Mouse (Mus musculus): ENCODE measurements around the gene Ndc1. TPM values are rescaled to one million over a fixed set of nuclear protein-coding genes. Genes with fewer than 3 reads are reported as not detected.
"Not testable (repeated sequence)": the region's sequence is repeated elsewhere in the genome, so short reads cannot be mapped to it uniquely, and the experiment has no call there.

The Ndc1 gene
- polyA plus RNA-seq, 1 experiment from 2014 or later = 38.8 TPM

DNA sequence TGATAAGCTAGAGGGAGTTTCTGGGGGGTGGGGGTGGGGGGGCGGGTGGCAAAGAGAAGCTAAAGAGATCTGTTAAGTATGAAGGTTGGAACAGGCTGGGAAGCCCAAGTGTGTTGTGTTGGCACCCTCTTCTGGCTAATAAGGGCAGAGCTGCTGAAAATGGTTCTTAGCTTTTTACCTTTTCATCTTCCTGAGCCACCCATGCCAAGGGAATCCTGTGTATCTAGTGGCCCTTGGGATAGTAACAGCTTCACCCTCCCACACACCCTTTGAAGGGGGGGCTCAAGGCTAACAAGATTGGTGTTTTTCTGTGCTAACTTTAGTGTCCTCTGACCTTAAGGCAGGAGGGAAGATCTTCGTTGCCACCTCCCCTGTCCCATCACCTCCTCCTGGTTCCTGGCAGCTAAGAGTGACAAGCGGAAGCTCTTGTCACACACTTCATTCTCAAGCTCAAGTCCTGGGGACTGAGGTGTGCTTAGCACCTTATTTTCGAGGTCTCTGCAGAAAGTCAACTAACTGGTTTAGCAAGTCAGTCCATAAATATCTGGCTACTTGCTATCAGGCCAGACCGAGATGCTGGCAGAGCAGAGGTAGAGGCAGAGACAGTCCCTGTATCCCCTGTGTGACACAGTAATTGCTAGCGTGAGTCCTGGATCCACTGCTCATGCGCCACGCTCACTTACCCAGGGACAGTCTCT is 18.1 kb upstream of the Ndc1 start:
- peaks cover 17% of the 10 kb centered on the region; the same call in 1 of the 2 replicates for H3K36me3 ChIP-seq (replicated peaks)

DNA sequence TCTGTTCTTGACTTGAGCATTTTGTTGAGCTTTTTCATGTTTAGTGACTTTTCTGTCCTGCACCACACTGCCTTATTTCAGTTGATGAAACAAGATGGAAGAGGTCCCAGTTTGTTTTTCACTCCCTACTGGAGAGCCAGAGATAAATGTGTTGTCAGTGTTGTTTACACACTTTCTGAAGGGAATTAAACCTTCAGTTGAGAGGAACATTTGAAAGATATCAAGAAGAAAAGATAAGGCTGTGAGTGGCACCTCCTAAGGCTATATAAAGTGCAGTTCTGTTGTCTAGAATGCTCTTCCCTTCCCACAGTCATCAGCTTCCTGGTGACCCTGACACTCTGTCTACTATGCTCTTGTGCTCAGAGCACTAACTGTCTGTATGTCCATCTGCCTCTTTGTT is 16.2 kb upstream of the Ndc1 start:
- H3K36me3 ChIP-seq (replicated peaks) = peaks cover 9% of the 10 kb centered on the region; the same call in 1 of the 2 replicates
- no peak for ATAC-seq (ENCODE audit: low FRiP score)
- no peak overlapping the region for H3K9ac ChIP-seq
- no peak overlapping the region for H3K27ac ChIP-seq
- no peaks in the 10 kb centered on the region for H3K9me3 ChIP-seq
- H3K4me1 ChIP-seq = peaks cover 10% of the 10 kb centered on the region; the same call in 1 of the 2 replicates
- no peaks in the 10 kb centered on the region for H3K27me3 ChIP-seq
- no peak overlapping the region for H3K4me3 ChIP-seq (replicated peaks)
- no peak overlapping the region for H3K4me2 ChIP-seq

More for the DNA sequence above, 18.1 kb upstream of the Ndc1 start:
- Histone ChIP-seq H3K27ac (no peak overlapping the region), H3K4me2 (no peak overlapping the region), H3K4me3 (replicated peaks) (no peak overlapping the region), H3K4me1 (peaks cover 10% of the 10 kb centered on the region; the same call in 1 of the 2 replicates), H3K27me3 (no peaks in the 10 kb centered on the region), H3K9me3 (no peaks in the 10 kb centered on the region), H3K9ac (no peak overlapping the region)
- WGBS = 75% methylated on average over 8 of the region's 8 CpGs
- no peak for ATAC-seq (ENCODE audit: low FRiP score)

DNA sequence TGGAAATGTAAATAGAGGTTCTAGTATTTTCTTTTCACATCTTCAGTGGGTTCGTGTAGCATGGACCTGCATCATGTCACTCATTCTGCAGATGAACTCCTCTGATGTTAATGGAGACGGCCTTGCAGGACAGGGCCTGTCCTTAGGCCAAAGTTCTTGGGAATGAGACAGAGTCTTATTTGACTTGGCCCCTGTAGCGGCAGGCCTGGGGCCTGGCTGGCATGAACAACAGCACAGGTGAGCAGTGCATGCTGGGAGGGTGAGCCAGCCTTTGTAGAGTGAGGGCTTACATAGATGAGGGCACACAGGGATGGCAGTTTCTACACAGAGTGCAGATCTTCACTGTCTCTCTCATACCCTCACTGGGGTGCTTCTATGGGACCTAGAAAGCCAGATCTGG is 14.0 kb upstream of the Ndc1 start:
- Histone ChIP-seq H3K9ac (no peak overlapping the region), H3K4me1 (peaks cover 5% of the 10 kb centered on the region; the same call in 1 of the 2 replicates), H3K36me3 (replicated peaks) (peaks cover 9% of the 10 kb centered on the region; the same call in 1 of the 2 replicates), H3K4me2 (no peak overlapping the region), H3K4me3 (replicated peaks) (no peak overlapping the region), H3K27me3 (no peaks in the 10 kb centered on the region), H3K9me3 (no peaks in the 10 kb centered on the region), H3K27ac (no peak overlapping the region)
- no peak for ATAC-seq (ENCODE audit: low FRiP score)
- WGBS = 90% methylated on average over 3 of the region's 3 CpGs

DNA sequence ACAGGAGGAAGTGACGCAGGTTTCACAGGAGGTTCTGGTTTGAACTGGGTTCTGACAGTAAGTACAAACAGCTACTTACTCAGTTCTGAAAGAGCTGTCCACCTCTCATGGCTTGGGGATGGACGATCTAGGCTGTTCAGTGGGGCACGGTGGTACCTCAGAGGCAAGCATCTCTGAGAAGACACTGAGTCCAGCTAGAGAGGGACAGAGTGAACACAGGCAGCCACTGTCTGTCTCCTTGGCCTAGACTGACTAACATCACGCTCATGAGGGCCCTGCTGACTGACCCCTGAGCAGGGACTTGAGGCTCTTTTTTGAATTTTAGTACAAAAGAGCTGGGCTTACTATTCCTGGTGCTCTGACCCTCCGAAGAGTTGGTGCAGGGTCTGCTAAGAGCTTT is 13.5 kb upstream of the Ndc1 start:
- Histone ChIP-seq H3K4me3 (replicated peaks) (no peak overlapping the region), H3K9me3 (no peaks in the 10 kb centered on the region), H3K27me3 (no peaks in the 10 kb centered on the region), H3K4me1 (no peaks in the 10 kb centered on the region; the same call in 1 of the 2 replicates), H3K4me2 (no peak overlapping the region), H3K27ac (no peak overlapping the region), H3K9ac (0 out of 2 replicates have a peak overlapping the region, but pooled peaks have one; percentile 7), H3K36me3 (replicated peaks) (peaks cover 9% of the 10 kb centered on the region; the same call in 1 of the 2 replicates)
- 88% methylated on average over 5 of the region's 5 CpGs for WGBS
- ATAC-seq (ENCODE audit: low FRiP score) = no peak

DNA sequence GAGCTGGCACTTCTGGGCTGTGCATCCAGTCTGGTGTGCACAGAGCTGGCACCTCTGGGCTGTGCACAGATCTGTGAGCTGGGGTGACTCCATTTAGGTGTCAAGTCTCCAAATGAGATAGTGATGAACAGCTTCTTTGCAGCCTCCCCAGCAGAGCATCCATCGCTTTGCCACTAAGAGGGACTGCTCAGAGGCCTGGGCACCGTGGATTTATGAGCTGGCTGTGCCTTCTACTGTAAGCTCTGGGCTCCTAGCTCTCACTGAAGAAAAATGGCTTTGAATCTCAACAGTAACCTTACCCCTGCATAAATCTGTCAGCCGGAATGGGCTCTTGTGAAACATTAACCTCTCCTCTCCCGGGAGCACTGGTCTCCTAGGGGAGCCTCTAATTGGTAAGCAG is 13.0 kb upstream of the Ndc1 start:
- 64% methylated on average over 4 of the region's 4 CpGs for WGBS
- Histone ChIP-seq H3K27ac (no peak overlapping the region), H3K9me3 (no peaks in the 10 kb centered on the region), H3K27me3 (no peaks in the 10 kb centered on the region), H3K4me1 (no peaks in the 10 kb centered on the region), H3K36me3 (replicated peaks) (peaks cover 9% of the 10 kb centered on the region; the same call in 1 of the 2 replicates), H3K4me2 (no peak overlapping the region), H3K9ac (0 out of 2 replicates have a peak overlapping the region, but pooled peaks have one; percentile 7), H3K4me3 (replicated peaks) (no peak overlapping the region)
- no peak for ATAC-seq (ENCODE audit: low FRiP score)

DNA sequence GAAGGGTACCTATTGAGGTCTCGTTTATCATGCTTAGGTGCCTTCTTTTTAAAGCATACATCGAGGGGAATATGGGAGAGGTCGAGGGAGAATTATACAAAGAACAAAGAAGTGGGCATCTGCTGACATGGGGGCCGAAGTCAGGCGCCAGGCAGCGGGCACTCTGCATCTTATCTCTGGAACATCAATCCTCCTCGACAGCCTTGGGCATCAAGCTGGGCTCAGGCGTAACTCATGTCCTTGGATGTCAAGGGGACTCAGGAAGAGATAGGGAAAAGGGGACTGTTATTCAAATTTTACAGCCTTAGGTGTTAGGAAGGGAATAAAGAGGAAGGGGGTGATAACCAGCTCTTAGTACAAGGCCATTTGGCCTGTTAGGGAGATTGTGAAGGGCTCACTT is 10.4 kb upstream of the Ndc1 start:
- H3K4me2 ChIP-seq; H3K27me3 ChIP-seq; ATAC-seq (ENCODE audit: low FRiP score); H3K9me3 ChIP-seq; H3K4me3 ChIP-seq (replicated peaks); H3K36me3 ChIP-seq (replicated peaks); H3K9ac ChIP-seq; H3K27ac ChIP-seq; H3K4me1 ChIP-seq: not testable (repeated sequence)
- 80% methylated on average over 8 of the region's 8 CpGs for WGBS

DNA sequence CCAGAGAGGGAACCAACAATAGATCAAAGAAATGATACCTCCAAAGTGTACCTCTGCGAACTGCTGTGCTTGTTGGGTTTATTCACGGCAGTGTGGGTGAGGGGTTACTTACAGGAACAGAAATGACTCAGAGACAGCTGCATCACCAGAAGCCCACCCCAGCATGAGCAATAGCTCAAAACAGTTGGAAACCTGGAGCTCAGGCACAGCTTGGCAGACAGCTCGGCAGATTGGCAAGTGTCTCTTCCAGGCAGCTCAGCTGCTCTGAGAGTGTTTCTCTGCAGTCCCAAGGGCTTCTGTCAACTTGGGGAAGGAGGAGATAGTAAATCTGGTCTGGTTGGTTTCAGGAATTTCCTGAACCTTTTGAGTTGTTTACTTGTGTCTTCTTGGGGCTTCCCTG is 9.1 kb upstream of the Ndc1 start:
- Histone ChIP-seq H3K9ac (no peak overlapping the region), H3K36me3 (replicated peaks) (no peaks in the 10 kb centered on the region; the same call in 1 of the 2 replicates), H3K4me3 (replicated peaks) (no peak overlapping the region), H3K27me3 (no peaks in the 10 kb centered on the region), H3K27ac (no peak overlapping the region), H3K9me3 (no peaks in the 10 kb centered on the region), H3K4me1 (no peaks in the 10 kb centered on the region), H3K4me2 (no peak overlapping the region)
- ATAC-seq (ENCODE audit: low FRiP score) = no peak
- 86% methylated on average over 3 of the region's 3 CpGs for WGBS

DNA sequence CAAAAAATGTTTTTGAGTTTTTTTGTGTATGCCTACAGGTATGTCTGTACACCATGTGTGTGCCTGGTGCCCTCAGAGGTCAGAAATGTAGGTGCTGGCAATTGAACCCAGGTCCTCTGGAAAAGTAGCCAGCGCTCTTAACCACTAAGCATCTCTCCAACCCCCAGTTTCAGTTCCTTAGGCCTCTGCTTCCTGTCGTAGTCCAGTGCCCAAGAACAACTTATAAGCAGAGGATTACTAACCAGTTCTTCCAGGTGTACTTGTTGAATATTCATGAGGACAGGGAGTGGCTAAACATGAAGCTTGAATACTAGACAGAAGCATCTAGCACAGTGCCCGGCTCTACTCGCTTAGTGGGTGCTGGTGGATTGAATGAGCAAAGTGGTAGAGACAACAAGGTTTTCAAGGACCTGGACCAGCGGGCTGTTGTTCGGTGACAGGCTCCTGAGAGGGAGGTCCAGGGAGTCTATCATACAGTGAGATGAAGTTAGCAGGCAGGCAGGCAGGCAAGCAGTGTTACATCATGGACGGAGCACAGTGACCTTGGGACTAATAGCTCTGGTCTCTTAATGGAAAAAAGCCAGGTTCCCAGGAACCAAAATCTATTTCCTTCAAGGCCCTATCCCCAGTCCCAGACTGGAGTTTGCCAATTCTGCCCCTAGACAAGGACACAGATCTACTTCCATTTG is 7.0 kb upstream of the Ndc1 start:
- no peaks in the 10 kb centered on the region; the same call in 1 of the 2 replicates for H3K36me3 ChIP-seq (replicated peaks)
- no peaks in the 10 kb centered on the region for H3K27me3 ChIP-seq
- no peak overlapping the region for H3K9ac ChIP-seq
- no peak overlapping the region for H3K4me2 ChIP-seq
- ATAC-seq (ENCODE audit: low FRiP score) = no peak
- H3K27ac ChIP-seq = no peak overlapping the region
- no peaks in the 10 kb centered on the region for H3K4me1 ChIP-seq
- no peak overlapping the region for H3K4me3 ChIP-seq (replicated peaks)
- H3K9me3 ChIP-seq = no peaks in the 10 kb centered on the region
- 91% methylated on average over 7 of the region's 7 CpGs for WGBS

DNA sequence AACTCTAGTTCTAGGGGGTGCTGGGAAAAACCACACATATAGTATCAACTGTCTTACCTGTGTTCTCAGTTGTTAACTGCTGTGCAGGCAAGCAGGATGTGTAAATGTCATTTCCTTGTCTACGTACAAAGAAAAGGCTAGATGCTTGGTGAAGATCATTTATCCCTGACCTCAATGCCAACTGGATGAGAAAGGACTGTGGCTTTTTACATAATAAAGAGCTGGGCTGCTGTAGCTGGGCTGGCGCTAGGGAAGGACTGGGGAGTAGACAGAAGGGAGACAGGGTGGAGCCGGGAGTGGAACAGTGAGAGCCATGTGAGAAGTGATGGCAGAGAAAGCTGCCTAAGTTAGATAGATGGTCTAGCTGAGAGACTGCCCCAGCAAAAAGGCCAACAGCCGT is 4.8 kb upstream of the Ndc1 start:
- H3K4me1 ChIP-seq = no peaks in the 10 kb centered on the region
- no peaks in the 10 kb centered on the region for H3K9me3 ChIP-seq
- no peak for ATAC-seq (ENCODE audit: low FRiP score)
- H3K36me3 ChIP-seq (replicated peaks) = no peaks in the 10 kb centered on the region; the same call in 1 of the 2 replicates
- no peak overlapping the region for H3K4me2 ChIP-seq
- no peaks in the 10 kb centered on the region for H3K27me3 ChIP-seq
- no peak overlapping the region for H3K27ac ChIP-seq
- no peak overlapping the region for H3K9ac ChIP-seq
- no peak overlapping the region for H3K4me3 ChIP-seq (replicated peaks)
- WGBS = 64% methylated on average over 4 of the region's 4 CpGs

DNA sequence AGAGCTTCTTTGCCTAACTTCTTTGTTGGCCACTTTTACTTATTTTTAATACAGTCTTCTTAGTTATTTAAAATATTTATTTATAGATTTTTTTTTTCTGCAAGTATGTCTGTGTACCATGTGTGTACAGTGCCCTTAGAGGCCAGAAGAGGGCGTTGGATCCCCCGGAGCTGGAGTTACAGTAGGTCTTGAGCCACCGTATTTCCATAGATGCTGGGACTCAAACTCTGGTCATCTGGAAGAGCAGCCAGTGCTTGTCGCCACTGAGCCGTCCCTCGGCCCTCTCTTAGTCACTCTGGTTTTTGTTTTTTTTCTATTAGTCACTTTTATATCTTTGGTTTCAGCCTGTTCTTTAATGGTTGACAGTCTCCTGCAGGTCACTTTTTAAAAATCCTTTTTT is 4.0 kb upstream of the Ndc1 start:
- Histone ChIP-seq H3K27ac (no peak overlapping the region), H3K4me3 (replicated peaks) (no peak overlapping the region), H3K4me2 (no peak overlapping the region), H3K4me1 (peaks cover 3% of the 10 kb centered on the region), H3K9ac (no peak overlapping the region), H3K9me3 (no peaks in the 10 kb centered on the region), H3K27me3 (no peaks in the 10 kb centered on the region), H3K36me3 (replicated peaks) (no peaks in the 10 kb centered on the region; the same call in 1 of the 2 replicates)
- ATAC-seq (ENCODE audit: low FRiP score) = no peak
- WGBS = 83% methylated on average over 6 of the region's 6 CpGs

DNA sequence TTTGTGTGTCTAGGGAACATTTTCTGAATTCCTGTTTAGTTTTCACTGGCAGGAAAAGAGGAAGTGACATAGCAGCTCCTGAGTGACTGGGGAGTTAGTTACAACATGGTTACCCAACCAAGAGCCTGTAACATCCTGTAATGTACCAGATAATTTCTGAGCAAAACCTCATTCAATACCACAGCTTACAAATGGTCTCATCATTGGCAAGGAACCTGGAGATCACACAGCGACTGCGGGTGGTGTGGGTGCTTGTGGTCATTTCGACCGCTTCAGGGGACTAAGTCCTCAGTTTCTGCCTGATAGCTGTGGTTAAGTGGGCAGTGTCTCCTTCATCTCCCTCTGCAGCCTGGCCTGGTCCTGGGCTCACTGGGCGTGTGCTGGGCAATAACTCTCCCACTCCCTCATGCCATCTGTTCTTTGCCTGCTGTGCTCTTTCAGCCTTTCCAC is 3.4 kb upstream of the Ndc1 start:
- no peak for ATAC-seq (ENCODE audit: low FRiP score)
- Histone ChIP-seq H3K4me3 (replicated peaks) (no peak overlapping the region), H3K4me1 (peaks cover 10% of the 10 kb centered on the region), H3K4me2 (no peak overlapping the region), H3K9me3 (no peaks in the 10 kb centered on the region), H3K27ac (no peak overlapping the region), H3K36me3 (replicated peaks) (no peaks in the 10 kb centered on the region; the same call in 1 of the 2 replicates), H3K9ac (no peak overlapping the region), H3K27me3 (no peaks in the 10 kb centered on the region)
- 87% methylated on average over 5 of the region's 5 CpGs for WGBS

DNA sequence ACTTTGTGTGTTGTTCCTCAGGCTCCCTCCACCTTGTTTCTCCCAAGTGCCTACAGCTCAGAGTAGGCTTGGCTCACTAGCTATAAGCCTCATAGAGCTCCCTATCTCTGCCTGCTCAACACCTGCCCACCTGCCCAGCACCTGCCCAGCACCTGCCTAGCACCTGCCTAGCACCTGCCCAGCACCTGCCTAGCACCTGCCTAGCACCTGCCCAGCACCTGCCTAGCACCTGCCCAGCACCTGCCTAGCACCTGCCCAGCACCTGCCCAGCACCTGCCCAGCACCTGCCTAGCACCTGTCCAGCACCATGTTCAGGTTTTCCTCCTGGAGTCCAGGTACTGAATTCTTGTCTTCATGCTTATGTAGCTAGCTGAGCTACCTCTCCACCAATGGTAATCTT is 1.2 kb upstream of the Ndc1 start:
- H3K36me3 ChIP-seq (replicated peaks); H3K9ac ChIP-seq; ATAC-seq (ENCODE audit: low FRiP score); H3K4me3 ChIP-seq (replicated peaks); H3K27ac ChIP-seq; H3K27me3 ChIP-seq; H3K4me2 ChIP-seq; H3K9me3 ChIP-seq: not testable (repeated sequence)
- H3K4me1 ChIP-seq = peaks cover 10% of the 10 kb centered on the region

DNA sequence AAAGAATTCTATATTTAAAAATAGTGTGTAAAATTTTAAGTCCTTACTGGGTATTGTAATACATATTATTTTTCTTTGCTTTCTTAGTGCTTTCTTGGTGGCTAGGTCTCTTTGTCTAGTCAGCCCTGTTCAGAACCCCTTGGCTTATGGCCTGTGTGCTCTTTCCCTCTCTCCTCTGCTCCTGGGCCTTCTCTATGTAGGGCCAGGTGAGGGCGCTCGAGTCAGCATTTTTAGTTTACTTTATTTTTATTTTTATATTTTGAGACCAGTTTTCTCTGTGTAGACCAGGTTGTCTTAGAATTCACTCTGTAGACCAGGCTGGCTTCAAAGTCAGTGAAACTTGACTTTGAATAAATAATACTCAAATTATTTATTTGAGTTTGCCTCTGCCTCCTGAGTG is 4.7 kb downstream of the Ndc1 start:
- H3K9me3 ChIP-seq = no peaks in the 10 kb centered on the region
- no peaks in the 10 kb centered on the region for H3K27me3 ChIP-seq
- no peak for ATAC-seq (ENCODE audit: low FRiP score)
- H3K27ac ChIP-seq = no peak overlapping the region
- H3K36me3 ChIP-seq (replicated peaks) = peaks cover 61% of the 10 kb centered on the region
- H3K4me1 ChIP-seq = peaks cover 10% of the 10 kb centered on the region
- WGBS = 82% methylated on average over 2 of the region's 2 CpGs
- no peak overlapping the region for H3K4me3 ChIP-seq (replicated peaks)
- H3K9ac ChIP-seq = no peak overlapping the region
- H3K4me2 ChIP-seq = no peak overlapping the region
